Mouse (Mus musculus): Measurements from ENCODE around the gene Lcn2.

The Lcn2 gene

DNA sequence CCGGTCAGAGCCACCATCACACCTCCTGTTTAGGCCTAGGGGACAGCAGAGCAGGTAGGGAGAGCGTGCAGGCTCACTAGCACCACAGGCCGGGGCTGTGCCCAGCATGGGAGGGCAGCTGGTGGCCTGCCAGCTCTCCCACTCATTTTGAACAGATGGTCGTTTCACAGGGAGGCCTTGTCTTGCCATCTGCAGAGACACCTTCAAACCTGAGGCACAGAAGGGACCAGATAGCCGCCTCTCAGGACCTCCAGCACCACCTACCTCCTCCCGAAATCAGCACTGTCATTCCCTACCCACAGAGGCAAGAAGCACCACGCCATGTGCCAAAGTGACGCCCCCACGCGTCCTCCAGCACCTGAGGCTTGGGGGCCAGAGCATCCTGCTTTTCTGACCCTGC is 44.0 kb downstream of the Lcn2 start:
- no peak for DNase-seq (ENCODE audit: extremely low spot score)

- no peak for DNase-seq (ENCODE audit: extremely low spot score)
These were observed 44.7 kb downstream of the Lcn2 start for GRCm38 (mm10) chr2:32343351-32343671.

DNA sequence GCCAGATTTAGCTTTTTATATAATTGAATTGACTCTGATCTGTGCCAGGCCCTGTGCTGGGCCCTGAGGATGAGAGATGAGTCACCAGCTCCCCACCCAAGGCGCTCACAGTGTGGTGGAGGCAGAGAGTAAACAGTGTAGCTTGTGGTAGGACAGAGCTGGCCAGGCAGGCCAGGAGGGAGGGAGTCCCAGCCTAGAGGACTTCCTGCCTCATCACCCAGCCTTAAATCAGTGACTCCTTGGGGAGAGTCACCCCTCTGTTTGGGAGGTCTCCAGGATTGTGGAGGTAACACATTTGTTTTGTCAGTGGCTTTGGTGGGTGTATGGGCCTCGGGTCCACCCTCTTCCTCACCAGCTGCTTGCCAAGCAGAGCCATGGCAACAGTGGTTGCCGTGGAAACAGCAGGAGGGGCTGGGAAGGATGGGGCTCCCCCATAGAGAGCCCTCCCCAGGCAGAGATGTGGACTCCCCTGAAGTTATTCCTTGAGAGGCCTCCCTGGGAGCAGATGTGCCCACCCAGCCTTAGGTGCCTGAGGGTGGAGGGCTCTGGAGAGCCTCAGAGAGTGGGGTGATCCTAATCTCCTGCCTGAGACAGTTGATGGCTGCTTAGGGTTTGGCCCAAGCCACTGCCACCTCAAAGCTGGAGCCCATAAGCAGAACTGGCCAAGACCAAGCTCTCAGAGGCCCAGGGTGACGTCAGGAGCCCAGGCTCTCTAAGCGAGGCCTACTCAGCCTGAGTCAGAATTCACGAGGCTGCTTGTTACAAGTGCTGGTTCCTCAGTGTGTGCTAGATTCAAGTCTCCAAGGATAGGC is 45.3 kb downstream of the Lcn2 start:
- DNase-seq (ENCODE audit: extremely low spot score) = no peak

DNA sequence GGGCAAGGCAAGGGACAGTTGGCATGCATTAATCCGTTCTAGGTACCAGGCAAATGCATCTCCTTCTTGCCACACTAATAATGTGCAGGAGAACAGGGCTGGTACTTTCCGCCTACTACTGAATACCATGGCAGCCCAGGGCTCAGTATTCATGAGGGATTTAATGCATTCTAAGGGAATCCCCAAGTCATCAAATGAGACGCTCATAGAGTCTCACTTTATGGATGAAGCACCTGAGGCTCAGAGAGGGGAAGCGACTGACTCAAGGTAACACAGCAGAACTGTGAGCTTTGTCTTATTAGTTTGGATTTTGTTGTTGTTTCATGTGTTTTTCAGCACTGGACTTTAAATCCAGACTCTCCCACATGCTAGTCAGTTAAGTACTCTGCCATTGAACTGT is 46.0 kb downstream of the Lcn2 start:
- no peak for DNase-seq (ENCODE audit: extremely low spot score)

GRCm38 (mm10) chr2:32341634-32341939 is 46.5 kb downstream of the Lcn2 start:
- DNase-seq (ENCODE audit: extremely low spot score) = no peak

GRCm38 (mm10) chr2:32340836-32341633 is 47.0 kb downstream of the Lcn2 start:
- no peak for DNase-seq (ENCODE audit: extremely low spot score)

GRCm38 (mm10) chr2:32339912-32340642 is 48.0 kb downstream of the Lcn2 start:
- no peak for DNase-seq (ENCODE audit: extremely low spot score)

- DNase-seq (ENCODE audit: extremely low spot score) = no peak
These were observed 52.2 kb downstream of the Lcn2 start for GRCm38 (mm10) chr2:32335888-32336287.
